Mouse (Mus musculus) C2C12 (cell line): Measurements from ENCODE around the gene Artn.

Source experiments
- CTCF ChIP-seq: IDR thresholded peaks from one replicate; pipeline ENCODE4 v1.5.1; 2011; ENCODE audit not compliant: control insufficient read depth, insufficient read depth, insufficient read length
- MYOG ChIP-seq: IDR thresholded peaks from one replicate; pipeline ENCODE4 v1.6.1; 2011; ENCODE audit not compliant: control insufficient read depth, insufficient read length; ENCODE audit errors: extremely low read depth

- TF ChIP-seq CTCF: no peak
- TF ChIP-seq MYOG: no peak
Observed at GRCm38 (mm10) chr4:117908834-117909453, 20.6 kb downstream of the Artn start.
